Mouse (Mus musculus) CH12.LX (cell line): ENCODE results near the gene Dpp10.

Source experiments
- CTCF ChIP-seq, 2 experiments: IDR thresholded peaks in 1 of 2; conservative IDR thresholded peaks in 1 of 2; 2 replicates each; pipeline ENCODE4 v1.5.1; 2011 to 2012; ENCODE audit warnings: low read depth in 2 of 2, low read length in 2 of 2, improper control_type of control experiment in 1 of 2, inconsistent platforms in 1 of 2, mild to moderate bottlenecking in 1 of 2, moderate library complexity in 1 of 2
- HCFC1 ChIP-seq: IDR thresholded peaks from 2 replicates; pipeline ENCODE4 v1.6.1; 2012; ENCODE audit warnings: low read depth, mild to moderate bottlenecking, inconsistent platforms, low read length, improper control_type of control experiment
- MAZ ChIP-seq: IDR thresholded peaks from 2 replicates; pipeline ENCODE4 v1.6.1; 2012; ENCODE audit warnings: low read depth, mild to moderate bottlenecking, inconsistent platforms, low read length, improper control_type of control experiment, moderate library complexity
- SMC3 ChIP-seq: IDR thresholded peaks from 2 replicates; pipeline ENCODE4 v1.6.1; 2011; ENCODE audit warnings: low read depth, low read length, improper control_type of control experiment
- ZNF384 ChIP-seq: IDR thresholded peaks from 2 replicates; pipeline ENCODE4 v1.6.1; 2012; ENCODE audit warnings: low read depth, low read length, improper control_type of control experiment, inconsistent platforms

DNA sequence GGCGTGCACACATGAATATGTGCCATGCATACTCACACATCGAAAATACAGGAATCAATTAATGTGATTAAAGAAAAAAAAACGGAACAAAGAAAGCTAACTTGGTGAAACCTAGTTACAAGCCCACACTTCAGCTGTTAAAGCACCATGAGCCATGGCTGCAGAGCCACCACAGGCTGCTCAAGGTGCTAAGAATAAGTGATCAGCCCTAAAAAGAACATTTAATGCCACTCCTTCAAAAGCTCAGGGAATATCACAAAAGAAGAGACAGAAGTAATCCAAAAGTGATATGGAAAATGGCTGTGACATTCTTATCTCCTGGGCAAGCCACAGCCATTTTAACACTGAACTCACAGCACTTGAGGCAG is 117.4 kb downstream of the Dpp10 start:
- TF ChIP-seq CTCF (conservative IDR thresholded peaks at IDR 0.05 in 1 of 2, IDR thresholded peaks at IDR 0.05 in 1 of 2; ENCODE audit: low read depth in 2 of 2, low read length in 2 of 2) = no peak
- TF ChIP-seq SMC3 = no peak
- TF ChIP-seq MAZ = no peak
- TF ChIP-seq HCFC1 = no peak
- TF ChIP-seq ZNF384 = no peak
